Mouse (Mus musculus) forebrain, postnatal 0 days (tissue): ENCODE data around the gene Phf12. TPM values are rescaled to one million over a fixed set of nuclear protein-coding genes. Genes with fewer than 3 reads are reported as not detected.
"Not testable (repeated sequence)": the region's sequence is repeated elsewhere in the genome, so short reads cannot be mapped to it uniquely, and the experiment has no call there.

Experiments
- ATAC-seq: fragments of 200-750 bp; cut with Nextera tagmentation; 2 replicates; pipeline ENCODE4 v1.8.0; 2017; ENCODE audit warnings: mild to moderate bottlenecking, moderate library complexity
- DNase-seq: peaks from one replicate; pipeline ENCODE4 v3.0.0-alpha.2; 2015
- H3K27ac ChIP-seq: fragments of 300-500 bp; sonication (generic); 2 replicates; pipeline ENCODE4 v1.5.1; 2014; ENCODE audit warnings: low read depth, mild to moderate bottlenecking, antibody characterized with exemption, low read length, moderate library complexity, mixed read lengths
- H3K27me3 ChIP-seq: fragments of 300-500 bp; sonication (generic); 2 replicates; pipeline ENCODE4 v1.6.1; 2014; ENCODE audit warnings: mild to moderate bottlenecking, low read length, mixed read lengths; ENCODE audit not compliant: insufficient read depth
- H3K36me3 ChIP-seq: fragments of 300-500 bp; sonication (generic); 2 replicates; pipeline ENCODE4 v1.6.1; 2014; ENCODE audit warnings: mild to moderate bottlenecking, moderate library complexity; ENCODE audit not compliant: insufficient read depth
- H3K4me1 ChIP-seq: fragments of 300-500 bp; sonication (generic); 2 replicates; pipeline ENCODE4 v1.6.1; 2014; ENCODE audit warnings: antibody characterized with exemption; ENCODE audit not compliant: insufficient read depth
- H3K4me2 ChIP-seq: fragments of 300-500 bp; sonication (generic); 2 replicates; pipeline ENCODE4 v1.6.1; 2014; ENCODE audit warnings: low read depth, mild to moderate bottlenecking, moderate library complexity
- H3K4me3 ChIP-seq: fragments of 300-500 bp; sonication (generic); 2 replicates; pipeline ENCODE4 v1.5.1; 2014; ENCODE audit warnings: low read depth, low read length, mixed read lengths
- H3K9ac ChIP-seq: fragments of 300-500 bp; sonication (generic); 2 replicates; pipeline ENCODE4 v1.6.1; 2014; ENCODE audit warnings: mild to moderate bottlenecking
- H3K9me3 ChIP-seq: fragments of 300-500 bp; sonication (generic); 2 replicates; pipeline ENCODE4 v1.6.1; 2016; ENCODE audit warnings: low read length
- CTCF ChIP-seq: sonication (generic); IDR thresholded peaks from 2 replicates; pipeline ENCODE4 v1.5.1; 2016; ENCODE audit warnings: antibody characterized with exemption, control low read depth, low read depth
- WGBS: fragments of 180-500 bp; shearing (Covaris S2); extraction: QIAGEN DNeasy Blood & Tissue Kit; methylation state at CpG from one replicate; pipeline ENCODE4 v1.1.7; 2014; 5-methylcytosine and 5-hydroxymethylcytosine counted together
- polyA plus RNA-seq: library from polyadenylated mRNA; unstranded; fragments of >200 nt; fragmentation: Nextera tagmentation; extraction: Ambion mirVana; gene quantifications from 2 replicates; pipeline ENCODE4 v1.2.1, GENCODE M21; 2015
- total RNA-seq: library from RNA; depleted of rRNA; stranded (reverse); fragments of >200 nt; gene quantifications from 2 replicates; pipeline ENCODE4 v1.2.3, GENCODE M21; 2014

Gene Phf12
- total and polyA plus RNA-seq, 2 experiments from 2014 or later, result 9.1 to 49.3 TPM

GRCm38 (mm10) chr11:78037831-78038752, 55.5 kb downstream of the Phf12 start, which contains the start of gene Flot2:
Gene Flot2 (plus strand): TSS chr11:78037931.
- ATAC-seq, result peak; percentile 91

DNA sequence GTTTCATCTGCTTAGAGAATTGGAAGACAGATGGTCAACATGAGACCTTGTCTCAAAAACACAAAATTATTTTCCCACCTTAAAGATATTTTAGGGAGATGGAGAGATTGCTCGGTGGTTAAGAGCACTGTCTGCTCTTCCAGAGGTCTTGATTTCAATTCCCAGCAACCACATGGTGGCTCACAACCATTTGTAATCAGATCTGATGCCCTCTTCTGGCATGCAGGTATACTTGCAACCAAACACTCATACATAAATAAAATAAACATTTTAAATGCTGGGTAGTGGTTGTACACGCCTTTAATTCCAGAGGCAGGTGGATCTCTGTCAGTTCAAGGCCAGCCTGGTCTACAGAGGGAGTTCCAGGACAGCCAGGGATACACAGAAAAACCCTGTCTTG, 58.3 kb downstream of the Phf12 start:
- Histone ChIP-seq H3K27me3 (no peaks in the 10 kb centered on the region), H3K4me2 (no peak overlapping the region), H3K4me1 (peaks cover 8% of the 10 kb centered on the region; the same call in 1 of the 2 replicates), H3K36me3 (peaks cover 4% of the 10 kb centered on the region; the same call in 1 of the 2 replicates), H3K27ac (no peak overlapping the region), H3K4me3 (no peak overlapping the region), H3K9me3 (no peaks in the 10 kb centered on the region), H3K9ac (no peak overlapping the region)
- WGBS, result 64% methylated on average over 2 of the region's 2 CpGs
- ATAC-seq (no peak), DNase-seq (no peak)
- TF ChIP-seq CTCF, result peak; percentile 56

More at GRCm38 (mm10) chr11:78037831-78038752, 55.5 kb downstream of the Phf12 start, which contains the start of gene Flot2:
- Histone ChIP-seq H3K27ac (peak within 1 kb of the TSS; percentile 84), H3K4me2 (peak within 1 kb of the TSS; percentile 72), H3K36me3 (peaks cover 17% of the 10 kb centered on the region; the same call in 1 of the 2 replicates), H3K4me3 (peak within 1 kb of the TSS; percentile 76), H3K27me3 (no peaks in the 10 kb centered on the region), H3K4me1 (peaks cover 16% of the 10 kb centered on the region; the same call in 1 of the 2 replicates), H3K9ac (peak within 1 kb of the TSS; percentile 94), H3K9me3 (no peaks in the 10 kb centered on the region)
- TF ChIP-seq CTCF, result no peak; the same call in none of the 2 replicates
- DNase-seq, result peak; percentile 76
- WGBS, result 3% methylated on average over 52 of the region's 55 CpGs

GRCm38 (mm10) chr11:78042290-78042870, 59.8 kb downstream of the Phf12 start:
- not testable (repeated sequence) for DNase-seq, H3K36me3 ChIP-seq, H3K9me3 ChIP-seq, ATAC-seq, H3K4me1 ChIP-seq, H3K27ac ChIP-seq, H3K9ac ChIP-seq, H3K4me3 ChIP-seq, H3K27me3 ChIP-seq, H3K4me2 ChIP-seq
- 95% methylated on average over 4 of the region's 4 CpGs for WGBS
- TF ChIP-seq CTCF, result 0 out of 2 replicates have a peak, but pooled peaks have one; percentile 9

GRCm38 (mm10) chr11:78044758-78045251, 62.3 kb downstream of the Phf12 start:
- Histone ChIP-seq H3K27ac (no peak overlapping the region), H3K9me3 (no peaks in the 10 kb centered on the region), H3K4me1 (no peaks in the 10 kb centered on the region), H3K4me3 (no peak overlapping the region), H3K27me3 (no peaks in the 10 kb centered on the region), H3K4me2 (no peak overlapping the region), H3K36me3 (peaks cover 2% of the 10 kb centered on the region; the same call in 1 of the 2 replicates), H3K9ac (no peak overlapping the region)
- no peak for TF ChIP-seq CTCF
- 75% methylated on average over 5 of the region's 5 CpGs for WGBS
- ATAC-seq (no peak), DNase-seq (peak; percentile 30)

DNA sequence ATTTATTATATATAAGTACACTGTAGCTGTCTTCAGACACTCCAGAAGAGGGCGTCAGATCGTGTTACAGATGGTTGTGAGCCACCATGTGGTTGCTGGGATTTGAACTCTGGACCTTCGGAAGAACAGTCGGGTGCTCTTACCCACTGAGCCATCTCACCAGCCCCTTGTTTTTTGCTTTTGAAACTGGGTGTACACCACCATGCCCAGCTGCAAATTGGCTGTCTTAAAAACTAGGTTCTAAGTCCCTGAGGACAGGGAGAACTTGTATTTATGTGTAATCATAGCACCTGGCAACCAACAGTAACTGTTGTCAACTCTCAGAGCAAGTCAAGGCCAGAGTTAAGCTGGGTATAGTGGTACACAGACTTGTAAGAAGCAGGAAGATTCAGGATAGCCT, 66.1 kb downstream of the Phf12 start:
- H3K9ac ChIP-seq, ATAC-seq, H3K27ac ChIP-seq, H3K4me1 ChIP-seq, H3K4me3 ChIP-seq, H3K27me3 ChIP-seq, H3K4me2 ChIP-seq, DNase-seq, H3K9me3 ChIP-seq: not testable (repeated sequence)
- WGBS, result 85% methylated on average over 4 of the region's 4 CpGs
- H3K36me3 ChIP-seq, result peaks cover 25% of the 10 kb centered on the region

DNA sequence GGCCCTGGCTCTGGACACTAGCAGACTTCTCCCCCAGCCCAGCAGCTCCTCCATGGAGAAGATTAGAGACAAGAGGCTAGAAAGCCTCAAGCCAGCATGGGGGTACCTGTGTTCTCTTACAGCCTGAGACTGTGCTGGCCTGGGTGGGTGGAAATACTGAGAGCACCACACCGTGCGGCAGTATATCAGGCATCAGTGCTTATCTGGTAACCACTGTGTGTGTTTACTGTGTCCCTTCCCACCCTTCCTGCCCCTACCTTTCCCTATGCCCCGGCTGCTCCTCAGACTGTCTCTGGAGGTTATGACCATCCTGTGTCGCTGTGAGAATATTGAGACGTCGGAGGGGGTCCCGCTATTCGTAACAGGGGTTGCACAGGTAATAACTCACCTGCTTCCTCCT, 70.5 kb downstream of the Phf12 start:
- H3K9ac ChIP-seq, result no peak overlapping the region

GRCm38 (mm10) chr11:78056946-78057345, 74.4 kb downstream of the Phf12 start:
- Histone ChIP-seq H3K4me1 (no peaks in the 10 kb centered on the region), H3K9ac (no peak overlapping the region), H3K36me3 (peaks cover 72% of the 10 kb centered on the region), H3K27ac (no peak overlapping the region), H3K27me3 (no peaks in the 10 kb centered on the region), H3K4me2 (no peak overlapping the region), H3K4me3 (no peak overlapping the region), H3K9me3 (no peaks in the 10 kb centered on the region)
- 84% methylated on average over 8 of the region's 8 CpGs for WGBS
- ATAC-seq (no peak), DNase-seq (no peak)
- TF ChIP-seq CTCF, result no peak

More for the DNA sequence above, 70.5 kb downstream of the Phf12 start:
- Histone ChIP-seq H3K9me3 (no peaks in the 10 kb centered on the region), H3K4me2 (no peak overlapping the region), H3K27ac (no peak overlapping the region), H3K36me3 (peaks cover 67% of the 10 kb centered on the region), H3K27me3 (no peaks in the 10 kb centered on the region), H3K4me3 (no peak overlapping the region), H3K4me1 (no peaks in the 10 kb centered on the region)
- ATAC-seq (no peak), DNase-seq (no peak)
- WGBS, result 97% methylated on average over 8 of the region's 8 CpGs
- no peak for TF ChIP-seq CTCF
